Mouse (Mus musculus): ENCODE measurements around the gene Akr1c21. TPM values are rescaled to one million over a fixed set of nuclear protein-coding genes. Genes with fewer than 3 reads are reported as not detected.

Gene Akr1c21
- polyA plus RNA-seq, 1 experiment from 2014 or later = not detected

Other genes starting within 250 kb of the Akr1c21 start
- gene Akr1c6, start 139.8 kb upstream of the Akr1c21 start, polyA plus RNA-seq (2015; fragmentation: Nextera tagmentation; extraction: Ambion mirVana) = 0.13 TPM in 1 of 2 replicates, not detected in the other
- gene Akr1c20, start 50.7 kb upstream of the Akr1c21 start, polyA plus RNA-seq (2015; fragmentation: Nextera tagmentation; extraction: Ambion mirVana) = not detected in 2 replicates
- 46.1 and 46.9 TPM in 2 replicates for gene Akr1e1, start 35.1 kb downstream of the Akr1c21 start, polyA plus RNA-seq (2015; fragmentation: Nextera tagmentation; extraction: Ambion mirVana)

Measured in stomach, embryonic 16.5 days (tissue).